Mouse (Mus musculus) bone marrow macrophage, adult 2 months (primary cell): Measurements from ENCODE around the gene Dctn3.

Experiments
- CTCF ChIP-seq: IDR thresholded peaks from 2 replicates; pipeline ENCODE4 v1.5.1; 2012; ENCODE audit warnings: low read depth, mild to moderate bottlenecking, low read length, moderate library complexity
- POLR2A ChIP-seq: IDR thresholded peaks from 2 replicates; pipeline ENCODE4 v1.6.1; 2012; ENCODE audit warnings: mild to moderate bottlenecking, low read depth, low read length, borderline replicate concordance

GRCm38 (mm10) chr4:41737602-41738255, 14.8 kb upstream of the Dctn3 start:
- TF ChIP-seq CTCF: peak; percentile 78
- no peak for TF ChIP-seq POLR2A
